Mouse (Mus musculus): Measurements from ENCODE around the gene Pepd.

Gene Pepd

GRCm38 (mm10) chr7:34983702-34984475 is 71.7 kb downstream of the Pepd start:
- no peak for DNase-seq (ENCODE audit: low read depth, low spot score)

DNA sequence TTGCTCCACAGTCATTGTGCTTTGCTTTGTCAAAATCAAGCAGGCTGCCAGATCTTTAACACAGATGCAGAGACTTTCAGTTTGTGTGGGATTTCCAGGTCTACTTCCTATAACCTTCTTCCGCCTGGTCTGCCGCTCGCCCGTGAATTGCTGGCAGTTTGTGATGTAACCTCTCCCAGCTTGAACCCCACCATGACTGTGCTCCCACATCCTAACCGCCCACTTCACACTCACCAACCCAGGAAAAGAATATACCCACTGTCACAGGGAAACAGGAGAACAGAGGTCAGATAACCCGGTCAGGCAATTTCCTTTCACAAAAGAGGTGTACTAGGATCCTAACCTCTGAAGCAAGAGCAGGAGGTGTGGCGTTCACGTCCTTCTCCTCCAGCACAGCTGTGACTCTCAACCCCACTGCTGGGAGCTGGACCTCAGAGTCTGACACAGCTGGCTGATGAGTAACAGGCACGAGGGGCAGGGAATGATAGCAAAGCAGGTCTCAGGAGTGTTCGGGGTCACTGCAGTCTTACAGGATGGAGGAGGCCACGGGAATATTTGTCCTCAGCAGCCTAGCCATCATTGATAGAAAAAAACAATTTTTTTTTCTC is 72.5 kb downstream of the Pepd start:
- no peak for DNase-seq (ENCODE audit: low read depth, low spot score)

GRCm38 (mm10) chr7:34985216-34985615 is 73.0 kb downstream of the Pepd start:
- no peak for DNase-seq (ENCODE audit: low read depth, low spot score)

DNA sequence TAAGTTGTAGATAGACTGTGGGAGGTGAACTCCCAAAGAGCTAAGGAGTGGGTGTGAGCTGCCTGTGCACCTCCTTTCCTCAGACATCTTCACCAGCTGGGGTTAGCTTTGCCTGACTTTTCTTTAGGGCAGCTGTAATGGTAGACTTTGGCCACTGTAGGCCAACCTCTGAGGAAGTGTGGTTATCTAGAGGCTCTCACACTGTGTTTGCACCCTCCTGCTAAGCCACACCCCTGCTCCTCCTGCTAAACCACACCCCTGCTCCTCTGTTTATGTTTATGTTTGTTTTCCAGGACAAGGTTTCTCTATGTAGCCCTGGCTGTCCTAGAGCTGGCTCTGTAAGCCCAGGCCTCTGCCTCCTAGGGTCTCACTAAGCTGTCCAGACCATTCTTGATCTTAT is 73.5 kb downstream of the Pepd start:
- no peak for DNase-seq (ENCODE audit: low read depth, low spot score)

DNA sequence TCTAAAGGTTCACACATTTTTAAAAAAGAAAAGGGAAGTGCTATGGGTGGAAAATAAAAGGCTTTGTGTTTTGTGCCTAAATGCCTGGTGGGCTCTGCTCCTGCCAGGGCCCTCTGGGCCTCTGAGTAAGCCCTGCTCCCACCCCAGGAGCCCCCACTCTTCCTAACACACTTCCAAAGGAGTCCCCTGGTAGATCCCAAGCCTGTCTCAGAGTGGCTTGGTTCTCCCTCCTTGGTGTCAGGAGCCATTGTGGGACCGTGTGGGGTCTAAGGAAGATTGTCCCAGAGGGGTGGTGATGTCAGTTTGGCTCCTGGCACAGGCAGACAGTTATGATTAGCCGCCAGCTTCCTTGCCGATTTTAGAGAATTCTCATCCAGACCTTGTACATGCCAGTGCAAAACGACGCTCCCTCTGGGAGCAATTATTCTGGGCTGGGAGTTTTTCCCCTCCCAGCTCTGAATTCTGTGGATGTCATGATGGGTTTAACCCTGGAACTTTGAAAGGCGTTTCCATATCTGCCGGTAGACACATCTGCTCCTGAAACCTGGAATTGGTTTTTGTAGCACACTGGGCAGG is 74.5 kb downstream of the Pepd start:
- no peak for DNase-seq (ENCODE audit: low read depth, low spot score)

GRCm38 (mm10) chr7:34987258-34987657 is 75.1 kb downstream of the Pepd start:
- DNase-seq (ENCODE audit: low read depth, low spot score) = no peak

DNA sequence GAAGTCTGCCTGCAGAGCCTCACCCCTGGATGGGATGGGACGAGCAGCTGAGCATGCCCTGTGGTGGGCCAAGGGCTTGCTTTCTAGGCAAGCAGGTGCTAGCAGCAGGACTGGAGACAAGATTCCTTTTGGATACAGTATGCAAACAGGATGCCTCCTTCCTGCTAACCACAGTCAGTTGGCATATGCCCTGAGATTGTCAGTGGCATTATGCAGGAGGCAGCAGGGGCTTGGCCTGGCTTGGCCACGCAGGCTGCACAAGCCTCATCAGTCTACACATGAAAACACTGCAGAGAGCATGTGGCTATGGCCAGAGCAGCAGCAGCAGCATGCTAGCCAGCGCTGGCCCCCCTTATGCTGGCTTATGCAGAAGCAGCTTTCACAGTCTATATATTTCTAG is 76.3 kb downstream of the Pepd start:
- no peak for DNase-seq (ENCODE audit: low read depth, low spot score)

DNA sequence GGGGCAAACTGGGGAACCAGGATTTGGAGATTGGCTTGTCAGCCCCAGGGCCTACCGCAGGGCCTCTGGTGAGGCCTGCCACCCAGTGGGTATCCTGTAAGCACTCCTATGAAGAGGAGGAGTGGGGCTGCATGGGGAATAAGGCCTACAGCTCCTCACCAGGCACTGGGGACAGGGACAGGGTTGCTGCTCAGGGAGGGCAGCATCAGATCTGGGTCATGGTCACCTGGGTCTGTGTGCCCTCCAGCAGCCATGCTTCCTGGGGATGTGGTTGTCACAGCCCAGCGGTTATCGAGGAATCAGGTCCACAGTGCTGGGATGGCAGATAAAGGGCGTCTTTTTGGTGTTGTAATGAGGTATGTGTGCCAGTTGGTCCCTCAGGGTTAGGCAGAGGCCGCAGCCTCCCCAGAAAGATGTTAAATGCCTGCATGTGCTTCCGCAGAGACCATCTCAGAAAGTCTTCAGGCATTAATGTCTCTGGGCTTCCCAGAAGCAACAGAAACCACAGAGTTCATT is 79.6 kb downstream of the Pepd start:
- no peak for DNase-seq (ENCODE audit: low read depth, low spot score)

DNA sequence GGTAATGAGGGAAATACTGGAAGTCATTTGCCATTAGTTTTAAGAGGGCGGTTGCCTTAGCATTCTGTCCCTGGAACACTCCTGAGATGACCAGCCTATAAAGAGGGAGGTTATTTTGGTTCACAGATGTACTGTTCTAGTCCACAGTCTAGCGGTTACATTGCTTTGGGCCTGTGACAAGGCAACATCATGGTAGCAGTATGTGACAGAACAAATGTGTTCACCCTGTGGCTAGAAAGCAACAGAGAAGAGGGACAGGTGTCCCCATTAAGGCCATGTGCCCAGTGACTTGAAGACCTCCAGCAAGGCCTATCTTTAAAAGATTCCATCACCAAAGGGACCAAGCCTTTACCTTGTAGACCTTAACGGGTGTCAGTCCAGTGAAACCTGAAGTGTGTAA is 80.6 kb downstream of the Pepd start:
- no peak for DNase-seq (ENCODE audit: low read depth, low spot score)

DNA sequence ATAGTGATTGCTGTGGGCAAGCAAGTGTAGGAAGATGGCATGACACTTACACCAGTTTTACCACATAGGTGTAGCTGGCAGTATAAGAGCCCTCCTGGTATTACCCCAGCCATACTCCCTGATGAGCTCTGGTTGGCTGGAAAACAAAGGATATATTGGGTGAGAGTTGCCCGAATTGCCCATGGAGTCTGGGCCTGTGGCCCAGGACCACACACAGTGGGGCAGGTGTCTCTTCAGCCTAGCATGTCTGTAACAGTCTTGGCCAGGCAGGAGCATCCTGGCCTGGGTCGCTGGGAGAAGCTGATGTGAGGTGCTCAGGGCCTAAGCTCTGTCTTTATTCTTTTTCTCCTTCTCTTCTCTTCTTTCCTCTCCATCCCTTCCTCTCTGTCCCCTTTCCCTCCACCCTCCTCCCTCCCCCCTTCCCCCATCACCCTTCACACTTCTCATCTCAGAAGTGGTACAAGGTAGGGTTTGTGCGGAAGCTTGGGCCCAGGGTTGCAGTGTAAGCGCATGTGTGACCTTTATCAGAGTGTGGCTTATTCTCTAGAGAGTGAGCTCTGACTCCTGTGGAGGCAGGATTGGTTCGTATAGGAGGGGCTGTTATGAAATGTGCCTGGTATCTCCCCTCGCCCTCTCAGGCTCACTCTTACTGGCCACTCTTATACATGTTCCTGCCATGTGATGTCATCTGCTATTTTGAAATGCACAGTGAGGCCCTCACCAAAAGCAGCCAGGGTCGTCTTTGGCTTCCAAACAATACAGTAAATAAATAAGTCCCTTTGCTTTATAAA is 83.9 kb downstream of the Pepd start:
- no peak for DNase-seq (ENCODE audit: low read depth, low spot score)

DNA sequence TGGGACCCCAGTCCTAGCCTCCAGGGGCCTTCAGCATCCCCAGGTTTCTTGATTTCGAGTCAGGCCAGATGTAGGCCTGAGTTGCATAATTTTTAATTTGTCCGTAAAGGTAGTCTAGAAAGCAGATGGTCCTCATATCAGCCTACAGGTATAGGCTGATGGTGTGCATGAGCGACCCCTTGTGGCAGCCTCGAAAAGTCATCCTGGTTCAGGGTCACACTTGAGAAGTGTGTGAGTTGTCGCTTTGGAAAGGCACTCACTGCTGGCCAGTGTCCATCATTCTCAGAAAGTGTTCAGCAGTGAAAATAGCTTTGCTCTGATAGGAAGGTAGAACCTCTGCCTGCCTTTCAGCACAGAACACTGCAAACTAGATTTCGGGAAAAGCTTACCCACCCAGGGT is 88.7 kb downstream of the Pepd start:
- no peak for DNase-seq (ENCODE audit: low read depth, low spot score)

GRCm38 (mm10) chr7:35003171-35003737 is 91.1 kb downstream of the Pepd start:
- DNase-seq (ENCODE audit: low read depth, low spot score) = no peak

DNA sequence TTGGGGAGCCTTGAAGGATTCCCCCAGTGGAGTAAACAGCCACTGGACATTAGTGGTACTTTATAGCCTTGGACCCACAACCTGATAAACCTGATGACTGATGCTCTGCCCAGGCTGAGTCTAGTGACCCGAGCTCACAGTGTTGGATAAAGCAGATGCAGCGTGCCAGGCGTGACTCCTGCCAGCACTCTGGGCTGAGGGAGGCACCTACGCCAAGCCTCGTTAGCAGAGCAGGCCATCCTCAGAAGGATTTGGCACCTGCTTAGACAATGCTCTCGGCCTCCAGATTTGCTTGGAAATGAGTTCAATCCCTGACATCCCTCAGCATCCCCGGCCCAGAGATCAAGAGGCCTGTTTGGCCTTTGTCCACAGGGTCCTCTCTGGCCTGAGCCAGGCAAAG is 94.5 kb downstream of the Pepd start:
- no peak for DNase-seq (ENCODE audit: low read depth, low spot score)

GRCm38 (mm10) chr7:35013228-35013627 is 101.0 kb downstream of the Pepd start:
- no peak for DNase-seq (ENCODE audit: low read depth, low spot score)

DNA sequence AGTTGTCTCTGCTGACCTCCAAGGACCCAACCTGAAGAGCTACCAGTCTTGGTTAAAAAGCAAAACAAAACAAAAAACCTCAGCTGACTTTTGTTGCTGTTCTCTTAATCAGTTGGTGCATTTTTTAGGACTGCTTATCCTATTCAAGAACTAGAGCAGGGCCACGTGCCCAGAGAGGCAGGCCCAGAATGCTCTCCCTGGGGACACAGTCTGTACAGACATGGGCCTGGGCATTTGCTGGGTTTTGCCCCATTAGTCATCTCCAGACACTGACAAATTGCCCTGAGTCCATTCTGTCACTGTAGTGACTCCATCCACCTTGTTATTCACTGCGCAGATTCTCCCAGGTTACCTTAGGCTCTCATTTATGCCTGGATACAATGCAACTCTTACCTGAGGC is 103.1 kb downstream of the Pepd start:
- no peak for DNase-seq (ENCODE audit: low read depth, low spot score)

- DNase-seq (ENCODE audit: low read depth, low spot score) = no peak
These were observed 109.2 kb downstream of the Pepd start for GRCm38 (mm10) chr7:35021365-35021764.

DNA sequence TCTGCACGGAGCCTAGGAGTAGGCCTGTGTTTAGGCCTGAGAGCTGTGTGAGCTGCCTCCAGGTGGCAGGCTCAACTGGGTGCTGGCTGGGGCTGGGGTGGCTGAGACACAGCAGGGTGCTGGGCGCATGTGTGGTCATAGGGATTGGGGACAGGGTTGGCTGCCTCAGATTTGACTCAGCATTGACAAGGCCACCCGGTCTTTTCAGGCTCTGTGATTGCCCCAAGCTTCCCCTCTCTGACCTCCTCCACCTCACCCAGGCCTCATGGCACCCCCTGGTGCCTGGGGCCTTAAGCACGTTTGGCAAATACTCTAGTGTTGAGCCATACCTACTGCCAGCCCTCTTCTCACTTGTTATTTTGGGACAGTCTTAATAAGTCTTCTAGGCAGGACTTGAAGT is 111.1 kb downstream of the Pepd start:
- no peak for DNase-seq (ENCODE audit: low read depth, low spot score)

- no peak for DNase-seq (ENCODE audit: low read depth, low spot score)
These were observed 112.2 kb downstream of the Pepd start for GRCm38 (mm10) chr7:35024426-35024825.

DNA sequence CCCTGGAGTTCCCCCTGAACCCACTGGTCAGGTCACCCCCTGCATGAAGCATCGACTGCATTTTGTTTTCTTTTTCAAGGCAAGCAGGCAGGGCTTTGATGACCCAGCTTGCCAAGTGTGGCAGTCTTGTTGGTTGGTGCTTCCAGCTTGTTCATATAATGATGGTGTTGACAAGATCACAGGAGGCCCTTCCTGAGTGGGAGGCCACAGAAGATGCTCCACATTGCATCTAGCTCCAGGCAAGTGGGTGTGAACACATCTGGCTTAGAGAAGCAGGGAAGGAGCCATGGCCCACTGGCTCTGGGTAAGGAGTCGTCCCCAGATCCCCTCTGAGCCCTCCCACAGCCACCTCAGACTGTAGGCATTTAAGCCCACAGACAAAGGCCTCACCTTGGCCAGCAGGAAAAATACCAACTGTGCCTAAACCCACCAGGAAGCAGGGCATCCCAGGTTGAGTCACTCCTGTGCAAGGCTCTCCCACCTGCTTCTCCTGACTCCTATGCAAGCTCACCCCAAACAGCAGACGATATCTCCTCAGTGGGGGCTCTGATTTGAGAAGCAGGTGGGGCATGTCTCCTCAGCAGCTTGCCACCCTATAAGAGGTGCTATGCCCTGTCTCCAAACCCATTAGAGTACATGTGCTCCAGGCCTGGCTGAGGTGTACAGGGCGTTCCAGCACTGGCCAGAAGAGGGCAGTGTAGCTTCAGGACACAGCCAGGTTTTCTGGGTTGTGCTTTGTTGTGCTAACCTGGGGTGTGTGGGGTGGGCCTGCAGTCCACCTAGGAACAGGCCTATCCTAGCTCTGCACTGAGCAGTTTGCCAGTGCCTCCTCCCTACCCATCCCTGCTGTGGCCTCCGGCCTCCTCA is 113.5 kb downstream of the Pepd start:
- DNase-seq (ENCODE audit: low read depth, low spot score) = peak; percentile 57

DNA sequence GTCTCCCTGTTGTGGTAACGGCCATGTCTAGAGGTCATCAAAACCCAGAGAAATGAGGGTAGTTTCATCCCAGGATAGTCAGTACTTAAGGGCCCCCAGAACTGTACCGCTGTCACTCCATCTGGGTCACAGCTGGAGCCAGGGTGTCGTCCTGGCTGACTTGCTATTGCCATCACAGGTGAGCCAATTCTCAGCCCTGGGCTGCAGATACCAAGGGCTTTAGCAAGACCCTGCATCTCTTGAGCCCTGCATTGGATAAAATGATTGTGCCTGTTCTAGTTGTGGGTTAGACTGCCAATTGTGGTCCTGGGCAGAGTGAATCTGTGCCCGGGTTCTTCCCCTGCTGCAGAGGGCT is 114.1 kb downstream of the Pepd start:
- no peak for DNase-seq (ENCODE audit: low read depth, low spot score)

- DNase-seq (ENCODE audit: low read depth, low spot score) = no peak
These were observed 114.7 kb downstream of the Pepd start for GRCm38 (mm10) chr7:35026838-35027291.

Data from embryo, embryonic 11.5 days (tissue).